Mouse (Mus musculus): ENCODE data around the gene Hap1. TPM values are rescaled to one million over a fixed set of nuclear protein-coding genes. Genes with fewer than 3 reads are reported as not detected.

Hap1 gene
- polyA plus RNA-seq, 1 experiment from 2014 or later: 3.0 TPM

GRCm38 (mm10) chr11:100385016-100385415, 29.1 kb upstream of the Hap1 start:
- peaks cover 38% of the 10 kb centered on the region for H3K36me3 ChIP-seq (ENCODE audit: control insufficient read depth, insufficient read depth, low read length)
- no peak overlapping the region for H3K27ac ChIP-seq (ENCODE audit: low read depth, low read length)
- no peak for ATAC-seq (replicated peaks; ENCODE audit: insufficient number of reproducible peaks, low FRiP score, low TSS enrichment)
- H3K4me3 ChIP-seq (ENCODE audit: low read depth, low read length): no peak overlapping the region
- H3K27me3 ChIP-seq (ENCODE audit: control insufficient read depth, insufficient read depth, low read length): no peaks in the 10 kb centered on the region
- peaks cover 36% of the 10 kb centered on the region for H3K4me1 ChIP-seq (ENCODE audit: control insufficient read depth, insufficient read depth, low read length)
- H3K9me3 ChIP-seq (replicated peaks; ENCODE audit: control insufficient read depth, low read length): no peaks in the 10 kb centered on the region
- H3K9ac ChIP-seq (ENCODE audit: low read depth, low read length): no peak overlapping the region
- H3K4me2 ChIP-seq: no peak overlapping the region
- WGBS (ENCODE audit: insufficient replicate concordance): 87% methylated on average over 3 of the region's 3 CpGs

GRCm38 (mm10) chr11:100382682-100383081, 26.8 kb upstream of the Hap1 start:
- no peak for ATAC-seq (replicated peaks; ENCODE audit: insufficient number of reproducible peaks, low FRiP score, low TSS enrichment)
- Histone ChIP-seq H3K4me1 (ENCODE audit: control insufficient read depth, insufficient read depth, low read length) (peaks cover 15% of the 10 kb centered on the region), H3K36me3 (ENCODE audit: control insufficient read depth, insufficient read depth, low read length) (peaks cover 50% of the 10 kb centered on the region), H3K9me3 (replicated peaks; ENCODE audit: control insufficient read depth, low read length) (no peaks in the 10 kb centered on the region), H3K4me2 (no peak overlapping the region; the same call in 1 of the 2 replicates), H3K27me3 (ENCODE audit: control insufficient read depth, insufficient read depth, low read length) (no peaks in the 10 kb centered on the region), H3K27ac (ENCODE audit: low read depth, low read length) (no peak overlapping the region), H3K9ac (ENCODE audit: low read depth, low read length) (no peak overlapping the region), H3K4me3 (ENCODE audit: low read depth, low read length) (no peak overlapping the region)
- WGBS (ENCODE audit: insufficient replicate concordance): 85% methylated on average over 6 of the region's 6 CpGs

- no peak overlapping the region for H3K9ac ChIP-seq (ENCODE audit: low read depth, low read length)
- no peak overlapping the region for H3K27ac ChIP-seq (ENCODE audit: low read depth, low read length)
- 82% methylated on average over 4 of the region's 4 CpGs for WGBS (ENCODE audit: insufficient replicate concordance)
- H3K27me3 ChIP-seq (ENCODE audit: control insufficient read depth, insufficient read depth, low read length): no peaks in the 10 kb centered on the region
- no peaks in the 10 kb centered on the region for H3K4me1 ChIP-seq (ENCODE audit: control insufficient read depth, insufficient read depth, low read length)
- no peaks in the 10 kb centered on the region for H3K9me3 ChIP-seq (replicated peaks; ENCODE audit: control insufficient read depth, low read length)
- no peak overlapping the region for H3K4me2 ChIP-seq
- no peak for ATAC-seq (replicated peaks; ENCODE audit: insufficient number of reproducible peaks, low FRiP score, low TSS enrichment)
- H3K36me3 ChIP-seq (ENCODE audit: control insufficient read depth, insufficient read depth, low read length): peaks cover 66% of the 10 kb centered on the region
- no peak overlapping the region for H3K4me3 ChIP-seq (ENCODE audit: low read depth, low read length)
Measured at GRCm38 (mm10) chr11:100379311-100379710, 23.4 kb upstream of the Hap1 start.

- Histone ChIP-seq H3K4me3 (ENCODE audit: low read depth, low read length) (no peak overlapping the region), H3K27ac (ENCODE audit: low read depth, low read length) (no peak overlapping the region), H3K27me3 (ENCODE audit: control insufficient read depth, insufficient read depth, low read length) (no peaks in the 10 kb centered on the region), H3K4me2 (no peak overlapping the region), H3K36me3 (ENCODE audit: control insufficient read depth, insufficient read depth, low read length) (peaks cover 66% of the 10 kb centered on the region), H3K9ac (ENCODE audit: low read depth, low read length) (no peak overlapping the region), H3K4me1 (ENCODE audit: control insufficient read depth, insufficient read depth, low read length) (no peaks in the 10 kb centered on the region), H3K9me3 (replicated peaks; ENCODE audit: control insufficient read depth, low read length) (no peaks in the 10 kb centered on the region)
- WGBS (ENCODE audit: insufficient replicate concordance): 88% methylated on average over 5 of the region's 5 CpGs
- no peak for ATAC-seq (replicated peaks; ENCODE audit: insufficient number of reproducible peaks, low FRiP score, low TSS enrichment)
Measured at GRCm38 (mm10) chr11:100378446-100378845, 22.5 kb upstream of the Hap1 start.

- no peak for ATAC-seq (replicated peaks; ENCODE audit: insufficient number of reproducible peaks, low FRiP score, low TSS enrichment)
- WGBS (ENCODE audit: insufficient replicate concordance): 90% methylated on average over 14 of the region's 14 CpGs
Measured at GRCm38 (mm10) chr11:100377989-100378388, 22.1 kb upstream of the Hap1 start.

GRCm38 (mm10) chr11:100376746-100377389, 20.9 kb upstream of the Hap1 start:
- 83% methylated on average over 21 of the region's 21 CpGs for WGBS (ENCODE audit: insufficient replicate concordance)
- no peak for ATAC-seq (replicated peaks; ENCODE audit: insufficient number of reproducible peaks, low FRiP score, low TSS enrichment)
- Histone ChIP-seq H3K4me2 (no peak overlapping the region), H3K4me1 (ENCODE audit: control insufficient read depth, insufficient read depth, low read length) (no peaks in the 10 kb centered on the region), H3K4me3 (ENCODE audit: low read depth, low read length) (no peak overlapping the region), H3K36me3 (ENCODE audit: control insufficient read depth, insufficient read depth, low read length) (peaks cover 60% of the 10 kb centered on the region), H3K27me3 (ENCODE audit: control insufficient read depth, insufficient read depth, low read length) (no peaks in the 10 kb centered on the region), H3K9me3 (replicated peaks; ENCODE audit: control insufficient read depth, low read length) (no peaks in the 10 kb centered on the region), H3K27ac (ENCODE audit: low read depth, low read length) (no peak overlapping the region), H3K9ac (ENCODE audit: low read depth, low read length) (no peak overlapping the region)

More at GRCm38 (mm10) chr11:100377989-100378388, 22.1 kb upstream of the Hap1 start:
- Histone ChIP-seq H3K9me3 (replicated peaks; ENCODE audit: control insufficient read depth, low read length) (no peaks in the 10 kb centered on the region), H3K4me2 (no peak overlapping the region), H3K9ac (ENCODE audit: low read depth, low read length) (no peak overlapping the region), H3K4me1 (ENCODE audit: control insufficient read depth, insufficient read depth, low read length) (no peaks in the 10 kb centered on the region), H3K4me3 (ENCODE audit: low read depth, low read length) (no peak overlapping the region), H3K27me3 (ENCODE audit: control insufficient read depth, insufficient read depth, low read length) (no peaks in the 10 kb centered on the region), H3K27ac (ENCODE audit: low read depth, low read length) (no peak overlapping the region), H3K36me3 (ENCODE audit: control insufficient read depth, insufficient read depth, low read length) (peaks cover 66% of the 10 kb centered on the region)

- H3K27me3 ChIP-seq (ENCODE audit: control insufficient read depth, insufficient read depth, low read length): no peaks in the 10 kb centered on the region
- H3K4me1 ChIP-seq (ENCODE audit: control insufficient read depth, insufficient read depth, low read length): no peaks in the 10 kb centered on the region
- H3K36me3 ChIP-seq (ENCODE audit: control insufficient read depth, insufficient read depth, low read length): peaks cover 54% of the 10 kb centered on the region
- H3K4me2 ChIP-seq: no peak overlapping the region
- H3K9me3 ChIP-seq (replicated peaks; ENCODE audit: control insufficient read depth, low read length): no peaks in the 10 kb centered on the region
- 69% methylated on average over 4 of the region's 4 CpGs for WGBS (ENCODE audit: insufficient replicate concordance)
- 0 out of 2 replicates have a peak overlapping the region, but pooled peaks have one; percentile 15 for H3K27ac ChIP-seq (ENCODE audit: low read depth, low read length)
- no peak for ATAC-seq (replicated peaks; ENCODE audit: insufficient number of reproducible peaks, low FRiP score, low TSS enrichment)
- no peak overlapping the region for H3K4me3 ChIP-seq (ENCODE audit: low read depth, low read length)
- H3K9ac ChIP-seq (ENCODE audit: low read depth, low read length): no peak overlapping the region
Measured at GRCm38 (mm10) chr11:100376005-100376404, 20.1 kb upstream of the Hap1 start.

GRCm38 (mm10) chr11:100375127-100375526, 19.2 kb upstream of the Hap1 start:
- Histone ChIP-seq H3K4me3 (ENCODE audit: low read depth, low read length) (no peak overlapping the region), H3K9ac (ENCODE audit: low read depth, low read length) (no peak overlapping the region), H3K4me1 (ENCODE audit: control insufficient read depth, insufficient read depth, low read length) (no peaks in the 10 kb centered on the region), H3K9me3 (replicated peaks; ENCODE audit: control insufficient read depth, low read length) (no peaks in the 10 kb centered on the region), H3K27ac (ENCODE audit: low read depth, low read length) (no peak overlapping the region), H3K36me3 (ENCODE audit: control insufficient read depth, insufficient read depth, low read length) (peaks cover 52% of the 10 kb centered on the region), H3K4me2 (no peak overlapping the region), H3K27me3 (ENCODE audit: control insufficient read depth, insufficient read depth, low read length) (no peaks in the 10 kb centered on the region)
- WGBS (ENCODE audit: insufficient replicate concordance): 78% methylated on average over 9 of the region's 9 CpGs
- no peak for ATAC-seq (replicated peaks; ENCODE audit: insufficient number of reproducible peaks, low FRiP score, low TSS enrichment)

GRCm38 (mm10) chr11:100371981-100372558, 16.1 kb upstream of the Hap1 start:
- Histone ChIP-seq H3K27ac (ENCODE audit: low read depth, low read length) (no peak overlapping the region), H3K36me3 (ENCODE audit: control insufficient read depth, insufficient read depth, low read length) (peaks cover 39% of the 10 kb centered on the region), H3K4me3 (ENCODE audit: low read depth, low read length) (no peak overlapping the region), H3K9me3 (replicated peaks; ENCODE audit: control insufficient read depth, low read length) (no peaks in the 10 kb centered on the region), H3K4me2 (no peak overlapping the region), H3K4me1 (ENCODE audit: control insufficient read depth, insufficient read depth, low read length) (no peaks in the 10 kb centered on the region), H3K9ac (ENCODE audit: low read depth, low read length) (no peak overlapping the region), H3K27me3 (ENCODE audit: control insufficient read depth, insufficient read depth, low read length) (no peaks in the 10 kb centered on the region)
- ATAC-seq (replicated peaks; ENCODE audit: insufficient number of reproducible peaks, low FRiP score, low TSS enrichment): no peak
- WGBS (ENCODE audit: insufficient replicate concordance): 85% methylated on average over 7 of the region's 8 CpGs
